Mouse (Mus musculus) right cerebral cortex, postnatal 10 days (tissue): Measurements from ENCODE around the gene Ddhd1.
A peak's percentile ranks its signal among the peaks of the same experiment; 100 is the strongest.

Experiments
- DNase-seq, 2 experiments: peaks; one replicate each; pipeline ENCODE4 v3.0.0; 2021; ENCODE audit warnings: low spot score in 2 of 2

The Ddhd1 gene

GRCm38 (mm10) chr14:45657641-45658611 lies at the start of gene Ddhd1:
Ddhd1 (minus strand) TSS chr14:45658143.
- DNase-seq, result peak; percentile 92

GRCm38 (mm10) chr14:45707176-45707910 lies 49.4 kb upstream of the Ddhd1 start:
- no peak for DNase-seq

GRCm38 (mm10) chr14:45700031-45700572 lies 42.2 kb upstream of the Ddhd1 start:
- DNase-seq, result no peak

GRCm38 (mm10) chr14:45698867-45699266 lies 40.9 kb upstream of the Ddhd1 start:
- no peak for DNase-seq

GRCm38 (mm10) chr14:45696098-45696497 lies 38.2 kb upstream of the Ddhd1 start:
- no peak for DNase-seq

GRCm38 (mm10) chr14:45693891-45694290 lies 35.9 kb upstream of the Ddhd1 start:
- no peak for DNase-seq

- peak; percentile 44 to 65 for DNase-seq
These were observed 32.7 kb upstream of the Ddhd1 start for GRCm38 (mm10) chr14:45690520-45691246.

GRCm38 (mm10) chr14:45685313-45685712 lies 27.4 kb upstream of the Ddhd1 start:
- no peak for DNase-seq

- DNase-seq, result no peak
These were observed 18.8 kb upstream of the Ddhd1 start for GRCm38 (mm10) chr14:45676722-45677121.

GRCm38 (mm10) chr14:45668325-45668724 lies 10.4 kb upstream of the Ddhd1 start:
- no peak for DNase-seq

- DNase-seq, result no peak
These were observed 9.3 kb upstream of the Ddhd1 start for GRCm38 (mm10) chr14:45667231-45667630.

GRCm38 (mm10) chr14:45661575-45661974 lies 3.6 kb upstream of the Ddhd1 start:
- no peak for DNase-seq

- DNase-seq, result no peak
These were observed 2.4 kb upstream of the Ddhd1 start for GRCm38 (mm10) chr14:45660315-45660714.

- peak; percentile 58 to 64 for DNase-seq
These were observed 907 bp downstream of the Ddhd1 start for GRCm38 (mm10) chr14:45656831-45657640.

GRCm38 (mm10) chr14:45654876-45655416 lies 3.0 kb downstream of the Ddhd1 start:
- DNase-seq, result no peak

- DNase-seq, result no peak
These were observed 4.2 kb downstream of the Ddhd1 start for GRCm38 (mm10) chr14:45653756-45654155.

- peak; percentile 40 to 47 for DNase-seq
These were observed 8.7 kb downstream of the Ddhd1 start for GRCm38 (mm10) chr14:45648999-45649818.

- DNase-seq, result no peak
These were observed 9.8 kb downstream of the Ddhd1 start for GRCm38 (mm10) chr14:45648144-45648543.

GRCm38 (mm10) chr14:45647632-45648031 lies 10.3 kb downstream of the Ddhd1 start:
- no peak for DNase-seq

- DNase-seq, result no peak
These were observed 10.8 kb downstream of the Ddhd1 start for GRCm38 (mm10) chr14:45647175-45647574.
